Mouse (Mus musculus): Measurements from ENCODE around the gene 1700009N14Rik. TPM values are rescaled to one million over a fixed set of nuclear protein-coding genes. Genes with fewer than 3 reads are reported as not detected.

The 1700009N14Rik gene
- polyA plus RNA-seq (2015; fragmentation: Nextera tagmentation; extraction: Ambion mirVana): not detected in 2 replicates

DNA sequence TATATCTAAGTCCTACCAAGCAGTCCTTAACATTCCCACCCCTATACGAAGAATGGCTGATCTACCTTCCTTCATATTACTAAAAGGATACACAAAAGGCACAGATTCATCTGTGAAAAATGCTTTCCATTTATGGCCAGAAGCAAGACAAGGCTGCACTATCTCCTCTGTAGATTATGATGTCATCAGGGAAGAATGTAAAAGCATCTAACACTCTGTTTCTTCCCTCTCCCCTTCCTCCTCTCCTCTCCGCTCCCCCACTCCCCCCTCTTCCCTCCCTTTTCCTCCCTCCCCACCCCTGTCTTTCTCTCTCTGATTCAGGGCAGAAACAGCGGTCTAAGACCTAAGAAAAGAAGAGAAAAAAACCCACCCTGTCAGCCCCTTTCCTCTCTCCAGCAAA, at the start of gene 1700009N14Rik:
1700009N14Rik (plus strand) TSS at position 227 of the 400 bp plus-strand sequence.
- no peak within 1 kb of the TSS for H3K27ac ChIP-seq (ENCODE audit: low read length)
- no peak for ATAC-seq
- no peak within 1 kb of the TSS for H3K4me3 ChIP-seq (ENCODE audit: low read depth, low read length)
- 65% methylated on average over 3 of the region's 3 CpGs for WGBS
- no peaks in the 10 kb centered on the region for H3K27me3 ChIP-seq (ENCODE audit: control insufficient read depth, insufficient read depth, low read depth, low read length)
- no peak within 1 kb of the TSS for H3K9ac ChIP-seq (ENCODE audit: low read depth, low read length)
- H3K4me1 ChIP-seq (ENCODE audit: control insufficient read depth, insufficient read depth, low read length): no peaks in the 10 kb centered on the region
- no peaks in the 10 kb centered on the region for H3K9me3 ChIP-seq (replicated peaks; ENCODE audit: control insufficient read depth, low read length, poor library complexity, severe bottlenecking)
- H3K36me3 ChIP-seq (ENCODE audit: control insufficient read depth, insufficient read depth, low read length): no peaks in the 10 kb centered on the region
- H3K4me2 ChIP-seq (ENCODE audit: low read length): no peak within 1 kb of the TSS

DNA sequence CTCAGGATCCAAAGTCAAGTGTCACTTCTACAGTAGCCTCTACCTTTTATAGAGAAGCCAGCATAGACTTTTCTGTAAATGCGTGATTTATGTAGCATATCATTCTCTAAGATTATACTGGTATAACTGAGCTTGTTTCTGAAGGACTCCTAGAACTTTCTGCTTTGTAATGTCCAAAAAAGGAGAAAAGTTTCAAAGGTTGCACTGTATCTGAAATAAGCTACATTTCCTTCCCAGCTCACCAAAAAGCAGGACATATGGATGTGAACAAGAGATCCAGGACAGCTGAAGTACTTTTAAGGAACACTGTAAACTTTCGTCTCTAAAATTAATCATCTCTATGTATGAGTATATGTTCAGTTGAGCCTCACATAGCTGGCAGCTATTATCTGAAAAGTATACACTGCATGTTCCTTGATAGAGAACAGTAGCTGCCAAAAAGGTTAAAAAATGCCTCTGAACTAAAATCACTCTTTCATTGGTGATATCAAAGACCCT, 12.2 kb upstream of the 1700009N14Rik start:
- no peak for ATAC-seq
- no peak overlapping the region for H3K4me3 ChIP-seq (ENCODE audit: low read depth, low read length)

DNA sequence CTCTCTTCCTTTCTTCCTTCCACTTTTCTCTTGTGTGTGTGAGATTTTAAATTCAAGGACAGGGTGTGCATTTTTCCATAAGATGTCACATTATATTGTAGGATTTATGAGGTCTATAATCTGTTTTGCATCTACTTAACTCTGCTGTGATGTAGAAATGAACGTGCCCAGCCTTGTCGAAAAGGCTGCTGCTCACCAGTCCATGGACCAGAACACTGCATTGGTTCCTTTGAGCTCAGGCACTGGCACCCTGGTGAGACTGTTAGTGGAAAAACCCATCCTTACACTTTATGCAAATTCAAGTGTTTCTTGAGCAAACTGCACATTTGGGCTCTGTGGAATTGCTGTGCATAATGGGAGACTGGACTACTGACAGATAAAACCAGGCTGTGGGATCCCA, 24.2 kb downstream of the 1700009N14Rik start:
- H3K9ac ChIP-seq (ENCODE audit: low read depth, low read length): no peak overlapping the region
- WGBS: 58% methylated on average over 2 of the region's 2 CpGs
- H3K4me3 ChIP-seq (ENCODE audit: low read depth, low read length): no peak overlapping the region
- H3K4me2 ChIP-seq (ENCODE audit: low read length): no peak overlapping the region
- no peaks in the 10 kb centered on the region for H3K36me3 ChIP-seq (ENCODE audit: control insufficient read depth, insufficient read depth, low read length)
- no peak overlapping the region for H3K27ac ChIP-seq (ENCODE audit: low read length)
- H3K4me1 ChIP-seq (ENCODE audit: control insufficient read depth, insufficient read depth, low read length): no peaks in the 10 kb centered on the region
- no peaks in the 10 kb centered on the region for H3K27me3 ChIP-seq (ENCODE audit: control insufficient read depth, insufficient read depth, low read depth, low read length)
- no peak for ATAC-seq
- H3K9me3 ChIP-seq (replicated peaks; ENCODE audit: control insufficient read depth, low read length, poor library complexity, severe bottlenecking): no peaks in the 10 kb centered on the region

More for the DNA sequence above, 12.2 kb upstream of the 1700009N14Rik start:
- no peaks in the 10 kb centered on the region for H3K36me3 ChIP-seq (ENCODE audit: control insufficient read depth, insufficient read depth, low read length)
- H3K4me1 ChIP-seq (ENCODE audit: control insufficient read depth, insufficient read depth, low read length): no peaks in the 10 kb centered on the region
- H3K4me2 ChIP-seq (ENCODE audit: low read length): no peak overlapping the region
- 88% methylated on average over 2 of the region's 2 CpGs for WGBS
- H3K9me3 ChIP-seq (replicated peaks; ENCODE audit: control insufficient read depth, low read length, poor library complexity, severe bottlenecking): no peaks in the 10 kb centered on the region
- no peak overlapping the region for H3K9ac ChIP-seq (ENCODE audit: low read depth, low read length)
- H3K27me3 ChIP-seq (ENCODE audit: control insufficient read depth, insufficient read depth, low read depth, low read length): no peaks in the 10 kb centered on the region
- no peak overlapping the region for H3K27ac ChIP-seq (ENCODE audit: low read length)

DNA sequence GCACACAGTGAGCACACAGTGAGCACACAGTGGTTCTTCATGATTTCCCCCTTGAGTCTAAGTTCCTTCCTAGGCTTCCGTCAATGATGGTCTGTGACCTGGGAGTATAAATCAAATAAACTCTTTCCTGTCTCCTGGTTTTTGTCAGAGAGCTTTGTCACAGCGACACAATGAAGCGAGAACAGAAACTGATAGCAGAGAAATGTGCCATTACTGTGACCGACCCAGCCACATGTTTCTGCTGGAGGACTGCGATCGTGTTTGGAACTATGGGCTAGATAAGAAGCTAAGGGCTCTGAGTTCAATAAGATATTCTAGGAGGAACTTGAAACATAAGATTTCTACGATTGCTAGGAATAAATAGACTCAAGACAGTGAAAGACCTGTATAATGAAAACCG, 36.3 kb downstream of the 1700009N14Rik start:
- WGBS: 93% methylated on average over 8 of the region's 8 CpGs
- Histone ChIP-seq H3K4me1 (ENCODE audit: control insufficient read depth, insufficient read depth, low read length) (no peaks in the 10 kb centered on the region), H3K9ac (ENCODE audit: low read depth, low read length) (no peak overlapping the region), H3K4me3 (ENCODE audit: low read depth, low read length) (no peak overlapping the region), H3K4me2 (ENCODE audit: low read length) (no peak overlapping the region), H3K9me3 (replicated peaks; ENCODE audit: control insufficient read depth, low read length, poor library complexity, severe bottlenecking) (no peaks in the 10 kb centered on the region), H3K27ac (ENCODE audit: low read length) (no peak overlapping the region), H3K27me3 (ENCODE audit: control insufficient read depth, insufficient read depth, low read depth, low read length) (no peaks in the 10 kb centered on the region), H3K36me3 (ENCODE audit: control insufficient read depth, insufficient read depth, low read length) (no peaks in the 10 kb centered on the region)
- no peak for ATAC-seq

DNA sequence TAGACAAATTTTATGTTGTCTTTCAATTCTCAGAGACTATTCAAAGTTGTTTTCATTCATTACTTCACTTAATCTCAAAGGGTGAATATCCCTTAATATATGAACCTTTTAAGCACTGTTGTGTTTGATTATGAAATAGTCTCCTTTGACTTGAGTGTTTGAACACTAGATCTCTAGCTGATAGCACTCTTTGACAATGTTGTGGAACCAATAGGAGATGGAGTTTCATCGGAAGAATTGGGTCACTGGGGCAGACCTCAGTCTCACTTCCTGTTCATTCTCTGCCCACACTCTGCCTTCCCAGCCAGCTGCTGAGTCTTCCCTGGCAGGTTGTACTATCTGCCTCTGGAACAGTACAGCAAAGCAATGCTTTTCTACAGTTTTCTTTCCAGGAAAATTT, 43.5 kb downstream of the 1700009N14Rik start:
- Histone ChIP-seq H3K4me3 (ENCODE audit: low read depth, low read length) (no peak overlapping the region), H3K27ac (ENCODE audit: low read length) (no peak overlapping the region), H3K9me3 (replicated peaks; ENCODE audit: control insufficient read depth, low read length, poor library complexity, severe bottlenecking) (no peaks in the 10 kb centered on the region), H3K9ac (ENCODE audit: low read depth, low read length) (no peak overlapping the region), H3K27me3 (ENCODE audit: control insufficient read depth, insufficient read depth, low read depth, low read length) (no peaks in the 10 kb centered on the region), H3K36me3 (ENCODE audit: control insufficient read depth, insufficient read depth, low read length) (no peaks in the 10 kb centered on the region), H3K4me1 (ENCODE audit: control insufficient read depth, insufficient read depth, low read length) (no peaks in the 10 kb centered on the region), H3K4me2 (ENCODE audit: low read length) (no peak overlapping the region)
- 81% methylated on average over 1 of the region's 1 CpGs for WGBS
- ATAC-seq: no peak

DNA sequence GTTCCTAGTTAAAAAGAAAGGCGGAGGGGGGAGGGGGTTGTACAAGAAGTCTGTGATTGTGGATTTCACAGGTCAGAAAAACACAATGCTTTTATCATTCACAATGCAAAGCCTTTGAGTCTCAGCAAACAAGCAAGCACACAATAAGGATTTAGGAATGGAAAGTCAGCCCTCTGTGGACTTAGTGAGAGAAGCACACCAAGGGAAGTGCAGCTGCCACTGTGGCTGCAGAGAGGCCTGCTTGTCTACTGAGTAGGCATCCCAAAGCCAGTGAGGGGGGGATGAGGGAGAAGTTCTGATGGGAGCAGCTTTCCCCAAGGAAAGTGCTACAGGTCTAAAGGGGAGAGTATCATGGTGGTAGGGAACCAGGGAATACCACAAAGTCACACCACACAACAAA, 45.8 kb downstream of the 1700009N14Rik start:
- WGBS: 22% methylated on average over 1 of the region's 1 CpGs
- H3K27ac ChIP-seq (ENCODE audit: low read length): no peak overlapping the region
- no peaks in the 10 kb centered on the region for H3K4me1 ChIP-seq (ENCODE audit: control insufficient read depth, insufficient read depth, low read length)
- H3K27me3 ChIP-seq (ENCODE audit: control insufficient read depth, insufficient read depth, low read depth, low read length): no peaks in the 10 kb centered on the region
- H3K4me3 ChIP-seq (ENCODE audit: low read depth, low read length): no peak overlapping the region
- H3K4me2 ChIP-seq (ENCODE audit: low read length): no peak overlapping the region
- no peaks in the 10 kb centered on the region for H3K9me3 ChIP-seq (replicated peaks; ENCODE audit: control insufficient read depth, low read length, poor library complexity, severe bottlenecking)
- no peak overlapping the region for H3K9ac ChIP-seq (ENCODE audit: low read depth, low read length)
- no peaks in the 10 kb centered on the region for H3K36me3 ChIP-seq (ENCODE audit: control insufficient read depth, insufficient read depth, low read length)
- ATAC-seq: no peak

Measured in midbrain, embryonic 16.5 days (tissue).